Mouse (Mus musculus) adrenal gland, postnatal 36 days (tissue): ENCODE measurements at regions not wholly inside any gene's neighbourhood (a gene's known extent, or its start where the extent isn't known, plus 50 kb on each side); places are given as distances from the start of the nearest gene placed in this dataset.

Source experiments
- DNase-seq, 2 experiments: peaks; one replicate each; pipeline ENCODE4 v3.0.0; 2021; ENCODE audit warnings: mixed read lengths in 1 of 2

DNA sequence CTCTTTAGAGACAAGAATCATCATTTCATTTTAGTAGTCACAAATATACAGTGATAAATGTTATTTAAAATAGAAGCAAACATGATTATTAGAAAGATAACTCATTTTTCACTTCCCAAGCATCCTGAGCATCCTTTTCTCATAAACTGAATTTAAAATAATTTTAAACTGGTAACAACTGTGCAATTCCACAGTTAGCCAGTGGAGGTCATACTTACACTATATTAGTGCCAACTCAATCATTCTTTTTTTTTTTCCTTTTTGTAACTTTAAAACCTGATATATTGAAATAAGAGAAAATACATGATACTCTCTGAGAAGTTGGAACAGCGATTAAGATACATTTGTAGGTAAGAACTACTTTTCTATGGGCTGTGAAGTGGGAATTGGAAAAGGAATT is 113.2 kb upstream of the Gm17509 start:
- no peak for DNase-seq

DNA sequence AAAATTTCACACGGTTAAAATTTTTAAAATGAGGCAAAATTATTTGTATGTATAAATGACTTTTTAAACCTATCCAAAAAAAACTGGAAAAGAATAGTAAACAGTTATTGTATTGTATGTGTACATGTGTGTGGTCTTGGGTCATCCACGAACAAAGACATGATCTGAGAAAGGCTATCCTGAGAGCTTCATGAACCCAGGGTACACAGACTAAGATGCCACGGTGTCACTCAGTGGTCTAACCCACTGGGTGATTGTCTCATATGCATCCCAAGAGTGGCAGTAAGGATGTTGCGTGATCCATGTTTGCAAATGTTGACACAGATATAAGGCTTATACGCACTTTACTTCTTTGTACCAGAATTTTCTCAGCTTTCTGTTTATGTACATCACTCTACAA is 113.7 kb upstream of the Gm17509 start:
- no peak for DNase-seq

DNA sequence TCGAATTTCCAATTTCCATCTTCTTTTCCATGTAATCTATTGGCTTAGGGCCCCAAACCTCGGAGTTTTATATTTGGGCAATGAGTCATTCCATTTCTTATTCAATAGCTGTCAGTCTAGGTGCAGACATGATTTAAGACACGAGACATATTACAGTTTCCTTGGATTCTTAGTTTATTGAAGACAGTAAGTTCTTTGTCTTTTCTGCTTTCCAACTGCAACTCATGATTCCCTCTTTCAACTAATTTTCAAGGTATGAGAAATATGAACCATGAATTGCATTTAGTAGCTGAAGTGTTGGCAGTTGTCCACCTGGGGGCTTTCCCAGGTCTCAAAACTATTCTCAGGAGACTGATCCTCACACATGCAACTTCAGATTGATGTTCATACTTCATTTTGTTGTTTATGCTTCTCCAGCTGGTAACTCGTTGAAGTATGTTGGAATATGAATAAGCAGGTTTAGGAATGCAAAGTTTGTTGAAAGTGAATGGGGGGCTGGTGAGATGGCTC is 160.3 kb upstream of the Gm17509 start:
- DNase-seq, result no peak

DNA sequence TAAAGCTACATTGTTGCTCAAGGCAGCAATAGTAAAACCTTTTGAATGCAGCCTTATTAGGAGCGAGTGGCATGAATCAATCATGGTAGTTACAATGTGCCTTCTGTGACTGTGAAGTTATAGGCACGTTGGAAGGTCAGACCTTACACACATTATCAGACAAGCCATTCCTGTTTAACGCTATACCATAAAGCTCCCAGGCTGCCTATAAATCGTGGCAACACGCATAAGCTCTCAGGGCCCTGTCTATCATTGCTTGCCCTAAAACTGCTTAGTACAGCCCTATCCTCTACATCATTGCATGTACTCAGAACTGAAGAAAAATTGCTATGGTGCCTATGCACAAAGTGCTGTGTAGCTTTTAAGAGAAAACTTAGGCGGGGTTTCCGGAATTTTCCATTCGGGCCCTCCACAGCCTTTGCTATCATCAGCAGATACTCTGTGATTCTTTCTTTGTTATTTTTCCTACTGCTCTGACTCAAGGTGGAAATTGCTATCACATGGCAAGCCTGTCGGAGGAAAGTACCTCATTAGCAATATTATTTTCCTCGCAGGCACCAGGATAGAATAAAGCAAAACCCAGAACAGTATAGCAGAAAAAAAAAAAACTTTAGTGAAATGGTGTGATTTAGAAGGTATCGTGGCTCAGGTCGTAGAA is 162.7 kb upstream of the Gm17509 start:
- DNase-seq, result no peak

DNA sequence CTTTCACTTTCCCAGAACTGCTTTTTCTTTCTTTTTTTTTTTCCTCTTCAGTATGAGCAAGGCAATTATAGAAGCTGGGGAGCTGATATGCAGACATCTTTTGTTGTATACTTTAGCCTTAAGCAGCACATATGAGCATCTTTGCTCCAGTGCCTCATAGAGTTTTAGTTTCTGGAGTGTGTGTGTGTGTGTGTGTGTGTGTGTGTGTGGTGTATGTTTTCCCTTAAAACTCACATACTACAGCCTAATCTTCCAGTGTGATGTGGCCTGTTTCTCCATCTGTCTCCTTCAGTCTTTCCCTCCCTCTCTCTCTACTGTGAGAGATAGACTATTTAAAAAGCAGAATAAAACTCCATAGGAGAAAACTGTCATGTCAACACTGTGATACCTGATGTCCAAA is 169.4 kb upstream of the Gm17509 start:
- DNase-seq, result no peak

DNA sequence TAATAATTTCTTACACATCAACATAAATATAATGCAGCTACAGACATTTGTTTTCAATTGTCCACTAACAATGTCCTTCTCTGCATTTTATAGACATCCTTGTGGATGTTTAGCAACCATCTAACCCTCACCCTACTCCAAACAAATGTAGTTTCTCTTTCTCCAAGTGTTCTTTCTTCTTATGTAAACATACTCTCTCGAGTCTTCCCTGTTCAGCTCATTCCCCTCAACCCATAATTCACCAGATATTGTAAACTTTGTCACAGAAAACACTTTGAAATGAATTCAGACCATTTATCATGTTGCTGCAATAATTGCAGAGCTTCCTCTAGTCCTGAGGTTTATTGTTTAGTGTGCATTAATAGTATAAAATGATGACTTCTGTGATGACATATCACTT is 172.6 kb upstream of the Gm17509 start:
- DNase-seq, result no peak

DNA sequence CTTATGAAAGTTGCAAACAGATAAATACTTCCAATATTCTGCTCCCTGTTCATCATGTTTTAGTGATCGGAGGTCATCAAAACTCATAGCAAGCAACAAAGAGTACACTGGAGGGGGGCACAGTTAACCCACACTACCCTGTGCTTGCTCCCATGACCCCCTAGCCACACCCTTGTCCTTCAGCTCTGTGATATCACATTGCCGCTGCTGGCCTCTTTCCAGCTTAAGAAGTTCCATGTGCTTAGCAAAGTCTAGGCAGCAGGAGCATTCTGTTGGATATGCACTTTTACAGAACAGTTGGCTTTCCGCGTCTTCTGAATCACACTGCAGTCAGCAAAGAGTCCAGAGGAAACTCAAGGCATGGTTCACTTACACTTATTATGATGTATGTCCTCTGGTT is 180.4 kb upstream of the Gm17509 start:
- no peak for DNase-seq

DNA sequence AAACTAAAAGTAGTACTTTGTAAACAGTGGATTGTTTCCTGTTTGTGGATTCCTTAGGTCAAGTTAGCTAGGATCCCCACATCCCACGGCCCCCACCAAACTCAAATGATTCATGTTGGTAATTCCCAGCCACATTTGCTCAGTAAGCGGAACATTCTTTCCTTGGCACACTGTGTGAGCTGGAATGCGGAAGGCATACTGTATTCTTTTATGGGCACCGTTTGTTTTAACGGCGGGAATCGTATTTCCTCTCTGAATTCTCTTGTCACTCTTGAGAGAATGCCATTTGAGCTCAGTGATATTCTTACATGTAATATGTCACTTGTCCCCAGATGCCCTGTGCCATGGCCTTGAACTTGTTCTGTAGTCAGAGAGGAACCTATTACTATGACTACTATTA is 189.1 kb upstream of the Gm17509 start:
- no peak for DNase-seq

DNA sequence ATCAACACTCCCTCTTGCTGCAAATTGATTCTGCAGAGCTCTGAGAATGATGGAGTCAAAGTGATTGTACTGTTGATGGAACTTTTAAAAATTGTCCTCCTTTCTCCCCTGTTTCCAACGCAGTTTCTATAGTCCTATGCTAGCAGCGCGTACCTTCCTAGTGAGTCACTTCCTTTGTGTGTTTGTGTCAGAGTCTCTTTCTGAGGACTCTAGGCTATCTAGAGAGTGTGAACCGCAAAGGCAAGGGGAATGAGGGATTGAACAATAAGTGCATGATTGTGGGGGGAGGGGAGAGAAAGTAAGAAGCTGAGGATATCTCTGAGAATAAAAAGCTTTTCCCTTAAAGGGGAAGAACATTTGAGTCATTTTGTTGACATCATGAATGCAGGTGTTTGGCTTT is 188.5 kb upstream of the Hcn1 start:
- DNase-seq, result no peak

DNA sequence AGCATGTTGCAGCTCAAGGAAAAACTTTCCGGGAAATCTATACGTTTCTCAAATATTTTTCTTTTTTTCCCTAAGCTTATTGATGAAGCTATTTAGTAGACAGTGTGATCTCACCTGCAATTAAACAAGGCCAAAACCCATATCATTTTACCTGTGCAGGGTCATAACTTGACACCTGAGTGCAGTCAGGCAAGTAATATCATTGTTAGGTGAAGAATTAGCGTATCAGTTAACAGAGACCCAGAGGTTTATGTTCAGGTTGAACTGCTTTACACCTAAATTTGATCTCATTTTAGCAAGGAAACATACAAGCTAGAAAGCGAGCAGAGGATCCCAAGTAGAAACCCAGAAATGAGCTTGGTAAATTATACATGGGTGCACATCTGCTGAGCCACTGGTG is 178.6 kb upstream of the Hcn1 start:
- no peak for DNase-seq

DNA sequence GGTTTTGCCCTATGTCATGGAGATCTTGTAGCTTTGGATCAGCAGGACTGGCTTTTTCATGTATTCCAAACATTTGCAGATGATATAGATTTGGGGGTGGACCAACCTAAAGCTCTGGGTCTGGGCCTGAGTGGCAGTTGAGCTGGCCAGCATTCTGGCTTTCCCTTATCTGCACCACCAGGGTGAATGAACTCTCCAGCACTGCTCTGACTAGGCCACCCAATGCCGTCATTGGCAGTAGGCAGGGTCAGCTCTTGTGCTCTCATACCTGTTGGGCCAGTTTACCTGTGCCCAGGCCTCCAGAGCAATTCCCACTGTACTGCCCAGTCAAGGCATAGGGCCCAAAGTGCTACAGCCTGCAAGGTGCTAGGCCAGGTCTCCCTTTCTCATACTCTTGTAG is 177.1 kb upstream of the Hcn1 start:
- DNase-seq, result no peak

DNA sequence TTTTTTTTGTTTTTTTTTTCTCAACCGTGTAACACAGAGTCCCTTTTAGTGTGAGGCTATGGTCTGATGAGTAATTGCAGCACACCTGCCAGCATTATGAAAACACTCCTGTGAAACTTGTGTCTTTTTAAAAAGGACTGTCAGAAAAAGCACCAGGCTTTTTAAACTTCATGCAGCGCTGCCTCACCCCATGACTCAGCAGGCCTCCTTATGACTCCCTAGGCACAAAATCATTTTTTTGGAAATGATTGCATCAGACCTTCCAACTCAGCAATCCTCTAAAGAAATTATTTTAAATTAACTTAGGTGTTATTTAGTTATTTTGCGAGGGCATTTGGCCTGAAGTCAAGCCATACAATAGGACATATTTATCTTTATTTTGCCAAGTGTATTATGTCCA is 134.7 kb upstream of the Hcn1 start:
- peak; percentile 4 to 9 for DNase-seq

DNA sequence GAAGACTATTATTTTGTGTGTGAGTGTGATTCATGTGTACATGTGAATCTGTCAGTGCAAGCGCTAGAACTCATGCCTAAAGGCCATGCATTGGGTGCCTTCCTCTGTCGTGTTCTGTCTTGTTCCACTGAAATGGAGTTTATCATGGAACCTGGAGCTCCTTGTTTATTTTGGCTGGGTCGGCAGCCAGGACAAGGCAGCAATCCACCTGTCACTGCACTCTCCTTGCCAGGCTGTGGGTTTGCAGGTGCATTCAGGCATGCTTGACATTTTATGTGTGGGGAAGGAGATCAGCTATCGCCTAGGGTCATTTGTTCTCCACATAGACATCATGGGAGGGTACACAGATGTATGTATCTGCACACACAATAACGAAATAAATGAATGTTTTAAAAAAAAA is 129.4 kb upstream of the Hcn1 start:
- DNase-seq, result no peak

DNA sequence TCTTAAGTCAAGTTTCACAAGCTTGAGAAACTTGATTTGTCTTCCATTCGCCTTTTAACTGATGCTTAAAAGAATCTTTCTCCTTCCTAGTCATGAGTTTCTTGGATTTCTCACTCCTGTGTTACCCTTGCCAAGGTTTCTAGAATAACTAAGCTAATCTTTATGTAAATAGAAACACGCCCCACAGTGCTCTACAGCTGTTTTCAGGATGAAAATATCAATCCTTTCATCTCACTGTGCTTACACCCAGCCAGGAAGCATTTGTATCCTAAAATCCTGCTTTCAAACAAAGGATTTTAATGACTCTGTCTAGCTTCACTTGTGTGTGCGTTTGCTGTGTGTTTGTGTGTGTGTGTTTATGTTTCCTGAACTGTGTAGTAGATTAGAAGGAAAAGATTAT is 119.5 kb upstream of the Hcn1 start:
- DNase-seq, result no peak

DNA sequence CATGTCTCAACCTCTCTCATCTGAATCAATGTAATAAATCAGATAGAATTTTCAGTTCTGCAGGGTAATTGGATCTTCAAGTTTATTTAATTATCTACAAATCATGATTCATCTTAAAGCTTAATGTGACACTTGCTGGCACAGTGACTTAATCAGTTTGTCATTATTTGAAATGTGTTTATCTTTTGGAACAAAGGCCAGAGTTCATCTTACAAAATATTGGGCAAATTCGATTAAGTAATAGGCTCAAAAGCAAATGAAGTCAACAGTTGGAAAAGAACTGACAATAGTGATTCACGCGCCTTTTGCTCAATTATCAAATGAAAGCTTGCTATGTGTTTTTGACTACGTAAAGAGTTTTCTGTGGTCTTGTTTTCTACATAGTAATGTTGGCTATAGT is 93.4 kb upstream of the Hcn1 start:
- DNase-seq, result no peak

DNA sequence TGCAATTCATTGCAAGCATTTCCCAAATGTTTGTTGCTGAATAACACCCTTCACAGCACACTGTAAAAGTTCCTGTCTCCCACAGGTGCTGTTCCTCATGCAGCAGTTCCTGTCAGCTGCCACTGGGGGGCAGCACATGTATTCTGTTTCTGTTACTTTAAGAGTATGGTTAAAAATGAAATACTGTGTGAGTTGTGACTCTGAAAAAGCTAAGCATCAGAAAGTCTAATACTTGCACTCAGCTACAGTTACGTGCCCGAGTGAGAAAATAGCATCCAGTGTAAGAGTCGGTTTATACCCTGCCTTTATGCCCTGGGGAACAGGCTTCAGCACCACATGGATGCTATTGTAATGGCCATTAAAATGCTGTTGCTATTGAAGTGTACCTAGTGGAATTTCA is 52.0 kb upstream of the Hcn1 start:
- peak; percentile 19 to 38 for DNase-seq
